Mouse (Mus musculus) brain, embryonic 14.5 days (tissue): ENCODE data around the gene Fgfbp3.

ENCODE experiments used
- CTCF ChIP-seq: fragments of 200-500 bp; IDR thresholded peaks from 2 replicates; pipeline ENCODE4 v1.5.1; 2012; ENCODE audit warnings: inconsistent platforms, mild to moderate bottlenecking, moderate library complexity, borderline replicate concordance; ENCODE audit not compliant: insufficient read depth, insufficient read length; ENCODE audit errors: extremely low read depth
- POLR2A ChIP-seq: fragments of 200-500 bp; IDR thresholded peaks from 2 replicates; pipeline ENCODE4 v1.6.1; 2012; ENCODE audit warnings: mild to moderate bottlenecking, inconsistent platforms, borderline replicate concordance; ENCODE audit not compliant: poor library complexity, insufficient read depth, insufficient read length, severe bottlenecking; ENCODE audit errors: extremely low read depth

GRCm38 (mm10) chr19:36891746-36892145 is 27.7 kb downstream of the Fgfbp3 start:
- TF ChIP-seq POLR2A (no peak), CTCF (no peak)
